Mouse (Mus musculus) lung, postnatal 25 days (tissue): ENCODE data around the gene Olfr1314.

ENCODE experiments used
- DNase-seq: peaks from one replicate; pipeline ENCODE4 v3.0.0; 2022; ENCODE audit warnings: low spot score

Olfr1314 gene

GRCm38 (mm10) chr2:112096681-112097080, at the start of gene Olfr1314:
Olfr1314 (minus strand) TSS chr2:112096781.
- no peak for DNase-seq

GRCm38 (mm10) chr2:112140029-112140428, 43.4 kb upstream of the Olfr1314 start, which contains the start of gene Olfr1317:
Olfr1317 (plus strand) TSS chr2:112140329.
- no peak for DNase-seq

- no peak for DNase-seq
These were observed 38.3 kb upstream of the Olfr1314 start, which contains the start of gene Olfr1316 for GRCm38 (mm10) chr2:112134877-112135276. Olfr1316 (minus strand) TSS chr2:112134977.

DNA sequence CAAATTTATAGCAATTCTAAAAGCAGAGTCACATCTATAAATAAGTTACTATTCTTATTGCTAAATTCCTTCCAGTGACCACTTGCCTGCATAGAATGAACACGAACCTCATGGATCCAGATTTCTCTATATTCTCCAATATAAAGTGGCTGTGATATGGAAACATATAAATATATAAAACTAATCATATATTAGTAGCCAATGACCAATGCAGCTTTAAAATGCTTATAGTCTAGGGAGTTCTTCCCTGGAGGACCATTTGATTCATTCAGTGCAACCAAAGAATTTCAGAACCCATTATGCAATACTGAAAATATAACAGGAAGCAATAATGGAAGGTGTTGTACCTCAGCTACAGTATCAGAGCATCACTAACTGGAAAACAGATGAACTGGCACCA, 18.8 kb upstream of the Olfr1314 start, which contains the start of gene Olfr1315-ps1:
Olfr1315-ps1 (minus strand) TSS at position 101 of the 400 bp plus-strand sequence.
- DNase-seq: no peak

DNA sequence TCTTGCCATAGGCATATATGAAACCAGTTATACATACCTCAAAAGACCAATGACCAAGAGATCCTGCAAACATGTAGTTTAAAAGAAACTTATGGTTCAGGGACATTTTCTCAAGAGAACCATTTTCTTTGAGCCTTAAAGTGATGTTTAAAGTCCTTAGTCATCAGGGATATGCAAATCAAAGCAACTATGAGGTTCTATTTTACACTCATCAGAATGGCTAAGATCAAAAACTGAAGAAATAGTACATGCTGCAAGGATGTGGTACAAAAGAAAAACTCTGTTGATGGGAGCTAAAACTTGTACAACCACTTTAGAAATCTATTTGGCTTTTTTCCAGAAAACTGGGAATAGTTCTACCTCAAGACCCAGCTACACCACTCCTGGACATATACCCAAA, 18.8 kb downstream of the Olfr1314 start, which contains the start of gene Olfr1313:
Olfr1313 (minus strand) TSS at position 101 of the 400 bp plus-strand sequence.
- DNase-seq: no peak

DNA sequence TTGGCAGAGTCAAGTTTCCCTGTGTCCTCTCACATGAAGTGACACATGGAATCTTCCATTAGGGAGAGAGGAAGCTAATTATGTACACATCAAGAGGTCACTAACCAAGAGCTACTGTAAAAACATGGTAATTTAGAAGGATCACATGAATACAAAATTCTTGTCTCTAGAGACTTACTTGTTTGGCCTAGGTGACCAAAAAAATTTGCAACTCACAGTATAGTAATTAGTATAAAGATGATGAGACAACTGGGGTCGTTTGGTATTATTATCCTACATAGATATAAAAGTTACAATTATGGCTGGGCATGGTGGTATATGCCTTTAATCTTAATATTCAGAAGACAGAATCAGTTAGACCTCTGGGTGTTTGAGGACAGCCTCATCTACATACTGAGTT, 46.4 kb downstream of the Olfr1314 start, which contains the start of gene Olfr1312:
Olfr1312 (minus strand) TSS at position 101 of the 400 bp plus-strand sequence.
- no peak for DNase-seq
